Mouse (Mus musculus): ENCODE data around the gene Ino80d. TPM values are rescaled to one million over a fixed set of nuclear protein-coding genes. Genes with fewer than 3 reads are reported as not detected.

Ino80d gene
- polyA plus RNA-seq, 1 experiment from 2014 or later: 9.6 TPM

DNA sequence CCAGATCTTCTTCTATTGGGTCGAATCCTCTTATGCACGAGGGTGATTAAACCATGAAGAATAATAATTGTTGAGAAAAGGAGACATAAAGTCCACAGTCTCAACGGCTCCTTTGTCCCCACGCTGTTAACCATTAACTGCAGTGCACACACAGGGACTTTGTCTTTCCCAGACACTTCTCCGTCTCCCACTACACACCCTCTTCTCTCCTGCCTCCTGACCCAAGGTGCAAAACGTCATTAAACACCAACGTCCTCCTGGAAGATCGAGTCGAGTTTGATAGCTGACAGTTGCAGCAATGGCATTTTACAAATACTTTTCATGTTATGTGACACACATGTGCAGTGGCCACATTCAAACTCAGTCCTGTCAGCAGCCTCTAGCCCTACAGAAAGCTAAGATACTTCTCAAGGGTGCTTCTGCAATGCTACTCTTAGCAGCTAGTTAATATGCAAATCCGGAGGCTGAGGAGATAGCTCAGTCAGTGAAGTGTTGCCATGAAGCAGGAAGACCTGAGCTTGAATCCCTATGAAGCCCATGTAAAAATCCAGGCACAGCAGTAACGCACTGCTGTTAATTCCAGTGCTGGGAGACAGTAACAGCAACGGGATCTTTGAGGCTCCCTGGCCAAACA lies 109.3 kb downstream of the Ino80d start:
- WGBS: 69% methylated on average over 12 of the region's 12 CpGs
- no peak for DNase-seq (ENCODE audit: low spot score)
- no peaks in the 10 kb centered on the region for H3K4me1 ChIP-seq (replicated peaks)
- H3K27ac ChIP-seq: no peak overlapping the region
- H3K4me3 ChIP-seq: no peak overlapping the region
- no peaks in the 10 kb centered on the region for H3K36me3 ChIP-seq
- H3K27me3 ChIP-seq (ENCODE audit: insufficient read depth, poor library complexity, severe bottlenecking): no peaks in the 10 kb centered on the region
- H3K9me3 ChIP-seq: no peaks in the 10 kb centered on the region

DNA sequence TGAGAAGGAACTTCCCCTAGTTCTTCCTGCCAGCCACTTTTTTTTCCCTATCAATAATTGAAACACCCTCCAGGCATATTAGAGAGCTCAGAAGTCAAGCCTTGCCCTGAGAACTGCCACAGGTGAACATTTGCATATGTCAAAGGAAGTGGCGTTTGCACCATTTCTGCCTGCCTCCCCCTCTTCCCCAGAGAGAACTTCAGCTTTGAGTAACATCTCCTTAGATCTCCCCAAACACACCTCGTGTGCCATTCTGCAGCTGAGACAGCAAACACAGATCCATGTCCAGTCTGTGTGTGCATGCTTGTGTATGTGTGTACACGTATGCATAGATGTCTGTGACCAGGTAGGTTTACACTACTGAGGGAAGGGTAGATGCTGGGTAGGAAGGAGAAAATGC lies 112.6 kb downstream of the Ino80d start:
- 70% methylated on average over 3 of the region's 3 CpGs for WGBS
- no peaks in the 10 kb centered on the region for H3K9me3 ChIP-seq
- no peak overlapping the region for H3K27ac ChIP-seq
- H3K4me1 ChIP-seq (replicated peaks): no peaks in the 10 kb centered on the region
- H3K36me3 ChIP-seq: no peaks in the 10 kb centered on the region
- H3K27me3 ChIP-seq (ENCODE audit: insufficient read depth, poor library complexity, severe bottlenecking): no peaks in the 10 kb centered on the region
- no peak for DNase-seq (ENCODE audit: low spot score)
- no peak overlapping the region for H3K4me3 ChIP-seq

DNA sequence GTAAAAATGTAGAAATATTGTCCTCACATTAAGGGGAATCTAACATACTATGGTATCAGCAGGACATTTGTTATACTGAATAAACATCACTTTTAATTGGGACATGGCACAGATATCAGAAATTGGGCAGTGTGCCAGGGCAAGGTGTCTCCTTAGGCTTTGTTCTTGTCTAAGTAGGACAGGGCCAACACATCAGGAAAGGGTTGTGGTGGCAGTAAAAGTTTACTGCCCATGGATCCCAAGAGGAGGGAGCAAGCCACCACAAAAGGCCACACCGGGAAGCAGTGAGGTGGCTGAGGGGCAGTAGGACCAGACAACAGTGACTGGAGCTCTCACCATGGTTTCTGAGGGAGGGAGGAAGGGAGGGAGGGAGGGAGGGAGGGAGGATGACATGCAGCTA lies 121.1 kb downstream of the Ino80d start:
- H3K4me1 ChIP-seq (replicated peaks): no peaks in the 10 kb centered on the region; the same call in 1 of the 2 replicates
- no peak overlapping the region for H3K4me3 ChIP-seq
- no peak overlapping the region for H3K27ac ChIP-seq
- no peaks in the 10 kb centered on the region for H3K36me3 ChIP-seq
- 71% methylated on average over 1 of the region's 1 CpGs for WGBS
- H3K27me3 ChIP-seq (ENCODE audit: insufficient read depth, poor library complexity, severe bottlenecking): no peaks in the 10 kb centered on the region
- no peak for DNase-seq (ENCODE audit: low spot score)
- no peaks in the 10 kb centered on the region for H3K9me3 ChIP-seq

DNA sequence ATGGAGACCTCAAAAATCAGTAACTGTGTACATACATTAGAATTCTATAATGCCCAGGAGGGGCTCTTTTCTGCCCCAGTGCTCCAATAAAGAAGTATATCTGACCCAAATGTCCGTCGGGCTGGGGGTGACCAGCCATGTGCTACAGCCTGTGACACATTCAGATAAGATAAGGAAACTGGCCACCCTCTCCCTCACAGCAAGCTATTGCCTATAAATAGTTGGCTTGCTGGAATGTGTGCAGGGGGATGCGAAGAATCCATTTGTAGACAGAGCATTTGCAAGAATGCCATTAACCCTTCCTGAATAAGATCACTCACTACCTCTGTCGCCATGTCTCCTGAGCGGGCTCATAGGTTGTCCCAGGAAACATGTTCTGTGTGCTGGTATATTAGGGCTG lies 121.8 kb downstream of the Ino80d start:
- Histone ChIP-seq H3K27ac (no peak overlapping the region), H3K9me3 (no peaks in the 10 kb centered on the region), H3K36me3 (no peaks in the 10 kb centered on the region), H3K4me3 (no peak overlapping the region), H3K4me1 (replicated peaks) (no peaks in the 10 kb centered on the region; the same call in 1 of the 2 replicates), H3K27me3 (ENCODE audit: insufficient read depth, poor library complexity, severe bottlenecking) (no peaks in the 10 kb centered on the region)
- DNase-seq (ENCODE audit: low spot score): no peak
- WGBS: 81% methylated on average over 5 of the region's 5 CpGs

DNA sequence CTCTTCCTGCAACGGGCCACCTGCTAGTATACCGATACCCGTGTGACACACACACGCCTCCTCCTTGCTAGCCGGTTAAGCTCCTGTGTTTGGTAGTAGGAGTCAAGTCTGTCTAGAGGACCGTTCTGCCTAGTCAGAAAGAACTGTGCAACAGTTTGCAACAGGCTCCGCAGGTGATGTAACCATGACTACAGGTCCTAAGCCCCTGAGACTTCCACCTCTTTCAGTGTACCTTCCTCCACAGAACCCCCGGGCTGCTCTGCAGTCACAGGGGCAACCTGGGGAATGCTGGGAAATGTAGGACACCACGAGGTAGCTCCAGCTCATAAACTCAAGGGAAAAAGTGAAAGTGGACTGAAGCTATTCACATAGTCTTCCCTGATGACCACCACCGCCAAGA lies 123.4 kb downstream of the Ino80d start:
- no peak overlapping the region for H3K27ac ChIP-seq
- H3K27me3 ChIP-seq (ENCODE audit: insufficient read depth, poor library complexity, severe bottlenecking): no peaks in the 10 kb centered on the region
- WGBS: 85% methylated on average over 10 of the region's 10 CpGs
- DNase-seq (ENCODE audit: low spot score): no peak
- no peaks in the 10 kb centered on the region for H3K9me3 ChIP-seq
- no peaks in the 10 kb centered on the region for H3K36me3 ChIP-seq
- H3K4me1 ChIP-seq (replicated peaks): peaks cover 4% of the 10 kb centered on the region; the same call in 1 of the 2 replicates
- no peak overlapping the region for H3K4me3 ChIP-seq

DNA sequence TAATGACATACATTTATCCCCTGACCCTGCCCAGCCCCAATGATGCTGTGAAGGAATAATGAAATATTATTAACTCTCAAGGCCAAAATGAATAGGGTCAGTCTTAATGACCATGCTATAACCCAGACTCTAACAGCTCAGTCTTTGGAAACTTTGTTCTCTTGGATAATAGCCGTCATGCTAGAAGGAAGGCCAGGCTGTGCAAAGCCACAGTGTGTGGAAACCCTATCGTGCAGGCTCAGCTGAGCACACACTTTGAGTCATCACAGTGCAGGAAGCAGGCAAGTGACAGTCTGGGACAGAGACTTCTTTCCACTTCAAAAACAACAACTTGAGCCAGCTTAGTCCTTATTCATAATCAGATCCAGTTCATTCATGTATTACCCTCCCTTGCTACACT lies 126.9 kb downstream of the Ino80d start:
- WGBS: 82% methylated on average over 2 of the region's 2 CpGs
- Histone ChIP-seq H3K4me3 (no peak overlapping the region), H3K36me3 (no peaks in the 10 kb centered on the region), H3K27ac (no peak overlapping the region), H3K27me3 (ENCODE audit: insufficient read depth, poor library complexity, severe bottlenecking) (no peaks in the 10 kb centered on the region), H3K9me3 (no peaks in the 10 kb centered on the region), H3K4me1 (replicated peaks) (peaks cover 10% of the 10 kb centered on the region; the same call in 1 of the 2 replicates)
- DNase-seq (ENCODE audit: low spot score): no peak

DNA sequence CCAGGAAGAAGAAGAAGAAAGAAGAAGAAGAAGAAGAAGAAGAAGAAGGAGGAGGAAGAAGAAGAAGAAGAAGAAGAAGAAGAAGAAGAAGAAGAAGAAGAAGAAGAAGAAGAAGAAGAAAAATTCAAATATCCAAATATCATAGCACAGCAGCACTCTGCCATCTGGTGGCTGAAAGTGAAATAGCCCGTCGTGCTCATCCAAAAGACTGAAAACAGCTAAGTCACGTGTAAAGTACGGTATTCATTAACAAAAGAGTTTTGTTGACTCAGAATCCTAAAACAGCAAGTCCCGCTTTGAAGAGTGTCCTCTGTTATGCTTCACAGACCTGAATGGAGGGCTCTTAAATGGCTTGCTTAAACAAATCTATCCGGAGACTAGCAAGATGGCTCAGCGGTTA lies 128.2 kb downstream of the Ino80d start:
- Histone ChIP-seq H3K36me3 (no peaks in the 10 kb centered on the region), H3K27me3 (ENCODE audit: insufficient read depth, poor library complexity, severe bottlenecking) (no peaks in the 10 kb centered on the region), H3K27ac (no peak overlapping the region), H3K9me3 (no peaks in the 10 kb centered on the region), H3K4me1 (replicated peaks) (peaks cover 11% of the 10 kb centered on the region; the same call in 1 of the 2 replicates), H3K4me3 (no peak overlapping the region; the same call in 1 of the 2 replicates)
- peak; percentile 60 for DNase-seq (ENCODE audit: low spot score)
- 17% methylated on average over 7 of the region's 7 CpGs for WGBS

DNA sequence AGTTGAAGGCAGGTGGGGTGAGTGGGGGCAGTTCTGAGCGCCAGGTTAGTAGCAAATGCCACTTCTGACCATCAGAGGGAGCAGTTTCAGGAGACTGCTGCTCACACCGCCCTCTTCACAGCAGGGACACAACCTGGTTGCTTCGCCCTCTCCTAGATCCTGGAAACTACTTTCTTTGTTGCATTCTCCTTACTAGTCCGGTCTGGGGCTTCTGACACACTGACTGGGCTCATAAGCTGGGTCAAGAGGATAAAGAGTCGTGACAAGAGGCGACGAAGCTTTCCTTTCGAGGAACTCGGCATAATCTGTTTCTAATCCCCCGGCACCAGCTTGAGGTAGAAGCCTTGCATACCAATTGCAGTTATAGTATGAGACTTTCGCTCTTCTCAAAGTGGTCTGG lies 129.9 kb downstream of the Ino80d start:
- Histone ChIP-seq H3K36me3 (no peaks in the 10 kb centered on the region), H3K27me3 (ENCODE audit: insufficient read depth, poor library complexity, severe bottlenecking) (no peaks in the 10 kb centered on the region), H3K4me3 (peak overlapping the region; percentile 22; the same call in 1 of the 2 replicates), H3K4me1 (replicated peaks) (peaks cover 11% of the 10 kb centered on the region; the same call in 1 of the 2 replicates), H3K9me3 (no peaks in the 10 kb centered on the region), H3K27ac (no peak overlapping the region)
- WGBS: 35% methylated on average over 11 of the region's 11 CpGs
- peak; percentile 24 for DNase-seq (ENCODE audit: low spot score)

DNA sequence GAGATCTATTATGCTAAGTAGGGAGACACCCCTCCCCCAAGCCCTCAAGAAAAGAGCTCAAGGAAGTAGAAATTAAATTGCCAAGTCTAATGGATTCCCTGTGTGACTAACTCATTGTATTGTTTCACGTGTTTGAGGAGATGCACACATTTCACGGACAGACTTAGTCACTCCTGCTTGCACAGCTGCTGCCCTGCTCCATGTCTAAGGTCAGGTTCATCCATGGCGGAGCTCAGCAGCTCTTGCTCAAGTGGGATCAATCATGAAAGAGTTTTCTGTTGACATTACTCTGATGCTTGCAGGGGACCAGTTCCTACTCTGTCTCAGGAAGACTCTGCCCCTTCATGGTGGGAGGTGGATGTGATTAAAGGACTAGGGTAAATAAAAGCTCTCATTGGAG lies 137.7 kb downstream of the Ino80d start:
- Histone ChIP-seq H3K4me1 (replicated peaks) (no peaks in the 10 kb centered on the region), H3K27ac (no peak overlapping the region), H3K9me3 (no peaks in the 10 kb centered on the region), H3K4me3 (no peak overlapping the region), H3K27me3 (ENCODE audit: insufficient read depth, poor library complexity, severe bottlenecking) (no peaks in the 10 kb centered on the region), H3K36me3 (no peaks in the 10 kb centered on the region)
- 57% methylated on average over 3 of the region's 3 CpGs for WGBS
- DNase-seq (ENCODE audit: low spot score): peak; percentile 24

DNA sequence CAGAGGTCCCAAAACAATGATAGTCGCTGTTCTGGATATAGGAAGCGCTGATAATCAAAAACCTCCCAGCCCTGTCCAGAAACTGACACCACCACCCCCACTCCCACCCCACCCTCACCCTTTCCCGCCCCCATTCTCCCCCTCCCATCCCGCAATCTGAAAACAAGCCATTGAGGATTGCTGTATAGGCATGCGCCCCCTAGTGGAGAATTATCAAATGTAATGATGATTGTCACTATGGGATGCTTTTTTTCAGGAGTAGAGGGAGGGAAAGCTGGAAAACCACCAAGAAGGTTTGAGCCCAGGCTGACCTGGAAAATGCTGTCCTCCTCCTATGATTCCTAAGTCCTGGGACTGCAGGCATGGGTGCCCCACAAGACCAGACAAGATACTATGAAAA lies 147.6 kb downstream of the Ino80d start:
- H3K9me3 ChIP-seq: no peaks in the 10 kb centered on the region
- 24% methylated on average over 5 of the region's 5 CpGs for WGBS
- no peak for DNase-seq (ENCODE audit: low spot score)
- H3K27ac ChIP-seq: no peak overlapping the region
- peaks cover 12% of the 10 kb centered on the region for H3K27me3 ChIP-seq (ENCODE audit: insufficient read depth, poor library complexity, severe bottlenecking)
- 0 out of 2 replicates have a peak overlapping the region, but pooled peaks have one; percentile 9 for H3K4me3 ChIP-seq
- peaks cover 11% of the 10 kb centered on the region; the same call in 1 of the 2 replicates for H3K4me1 ChIP-seq (replicated peaks)
- no peaks in the 10 kb centered on the region for H3K36me3 ChIP-seq

DNA sequence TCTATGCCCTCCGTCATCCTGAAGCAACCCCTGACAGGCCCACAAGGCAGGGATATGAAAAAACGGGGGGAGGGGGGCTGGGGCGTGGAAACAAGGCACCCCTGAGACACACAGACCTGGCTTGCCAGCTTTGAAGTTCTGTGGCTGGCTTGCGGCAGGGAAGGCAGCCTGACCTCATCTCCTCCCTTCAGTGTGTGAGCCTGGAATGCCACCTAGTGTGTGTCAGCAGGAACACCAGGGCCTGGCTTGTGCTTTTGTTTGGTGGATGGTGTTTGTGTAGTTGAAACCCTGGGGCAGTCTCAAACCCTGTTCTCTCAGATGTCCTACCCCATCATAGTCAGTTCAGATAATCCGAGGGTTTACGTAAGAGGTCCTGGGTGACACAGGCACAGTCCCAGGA lies 150.2 kb downstream of the Ino80d start:
- peaks cover 11% of the 10 kb centered on the region; the same call in 1 of the 2 replicates for H3K4me1 ChIP-seq (replicated peaks)
- H3K27ac ChIP-seq: no peak overlapping the region
- no peaks in the 10 kb centered on the region for H3K36me3 ChIP-seq
- 19% methylated on average over 6 of the region's 6 CpGs for WGBS
- no peaks in the 10 kb centered on the region for H3K9me3 ChIP-seq
- no peak overlapping the region for H3K4me3 ChIP-seq
- peak; percentile 70 for DNase-seq (ENCODE audit: low spot score)
- H3K27me3 ChIP-seq (ENCODE audit: insufficient read depth, poor library complexity, severe bottlenecking): peaks cover 12% of the 10 kb centered on the region

DNA sequence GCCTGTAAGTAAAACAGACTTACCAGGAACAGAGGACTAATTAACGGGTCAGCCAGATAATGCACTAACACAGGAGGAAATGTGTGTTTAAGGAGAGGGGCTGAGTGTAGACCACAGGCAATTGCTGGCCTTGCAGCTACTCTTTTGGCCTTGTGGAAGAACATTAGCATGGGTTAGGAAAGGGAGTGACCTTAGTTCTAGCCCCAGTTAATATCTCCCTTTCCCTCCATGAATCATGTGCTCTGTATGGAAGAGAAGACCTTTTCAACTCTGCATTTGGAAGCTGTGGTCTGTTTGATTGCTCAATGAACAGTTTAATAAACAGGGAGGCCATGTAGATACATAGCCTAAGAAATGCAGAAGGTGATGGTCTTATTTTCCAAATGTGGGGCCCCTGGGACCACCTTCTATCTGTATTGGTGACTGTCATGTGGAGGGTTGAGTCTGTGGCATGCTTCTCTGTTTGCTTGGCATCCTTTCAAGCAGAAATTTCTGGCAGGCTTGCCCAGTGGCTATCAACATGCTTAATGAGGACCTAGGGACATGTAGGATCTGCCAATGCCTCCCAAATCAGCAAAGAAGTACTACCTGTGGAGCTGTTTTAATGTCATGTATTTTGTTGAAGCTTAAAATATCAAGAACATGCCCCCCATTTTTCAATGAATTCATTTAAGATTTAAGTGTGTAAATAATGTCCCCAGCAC lies 157.4 kb downstream of the Ino80d start:
- Histone ChIP-seq H3K9me3 (no peaks in the 10 kb centered on the region), H3K27ac (no peak overlapping the region), H3K27me3 (ENCODE audit: insufficient read depth, poor library complexity, severe bottlenecking) (peaks cover 12% of the 10 kb centered on the region), H3K36me3 (no peaks in the 10 kb centered on the region), H3K4me1 (replicated peaks) (no peaks in the 10 kb centered on the region; the same call in 1 of the 2 replicates), H3K4me3 (no peak overlapping the region)
- no peak for DNase-seq (ENCODE audit: low spot score)
- 76% methylated on average over 1 of the region's 1 CpGs for WGBS

DNA sequence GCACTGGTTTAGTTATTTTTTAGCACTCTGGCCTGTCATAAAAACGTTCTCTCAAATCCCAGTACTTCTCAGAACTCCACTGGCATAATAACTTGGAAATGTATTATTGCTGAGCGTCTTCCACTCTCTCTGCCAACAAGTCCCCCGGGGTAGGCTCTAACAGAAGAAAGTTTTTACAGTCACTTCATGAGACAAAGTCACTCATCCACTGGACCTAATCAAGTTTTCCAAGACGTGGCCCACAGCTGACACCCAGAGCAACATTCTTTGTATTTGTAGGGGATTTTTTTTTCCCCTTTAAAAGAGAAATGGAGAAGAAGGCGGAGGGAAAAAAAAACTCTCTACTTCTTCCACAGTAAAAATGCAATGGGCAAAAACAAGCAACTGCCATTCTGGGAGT lies 157.9 kb downstream of the Ino80d start:
- WGBS: 80% methylated on average over 5 of the region's 5 CpGs
- no peaks in the 10 kb centered on the region for H3K9me3 ChIP-seq
- no peaks in the 10 kb centered on the region for H3K36me3 ChIP-seq
- H3K4me3 ChIP-seq: no peak overlapping the region
- no peak overlapping the region for H3K27ac ChIP-seq
- peaks cover 12% of the 10 kb centered on the region for H3K27me3 ChIP-seq (ENCODE audit: insufficient read depth, poor library complexity, severe bottlenecking)
- no peaks in the 10 kb centered on the region; the same call in 1 of the 2 replicates for H3K4me1 ChIP-seq (replicated peaks)
- no peak for DNase-seq (ENCODE audit: low spot score)

Measured in hindbrain, embryonic 10.5 days (tissue).